29 mouse cellular contexts compared by ENCODE assay signal in genomic region chr16:17896091-17896490, GRCm38 (mm10). TPM values are rescaled to one million over a fixed set of nuclear protein-coding genes. Genes with fewer than 3 reads are reported as not detected.
DNase-seq lines count a peak whose midpoint lies in the region; ATAC-seq lines count a peak whose summit lies in the region.
"Had no signal": no experiment of that assay in that cellular context is flagged by ENCODE, and none has a peak within 500 bp of the region (broad histone marks: within the 10 kb centered on the region; RNA-seq: fewer than 3 reads in every experiment).

No protein-coding gene starts in this region.

- no peak for ATAC-seq in forebrain, embryonic 11.5 days (replicated peaks; ENCODE audit: low FRiP score)
- no peak for ATAC-seq in forebrain, embryonic 16.5 days
- no peak for ATAC-seq in midbrain, embryonic 11.5 days (ENCODE audit: low FRiP score)
- ATAC-seq in midbrain, embryonic 14.5 days (ENCODE audit: low FRiP score, low TSS enrichment), result no peak
- ATAC-seq: activated CD4-positive, CD25-positive, alpha-beta regulatory T cell, adult 4 months; CD4-positive, CD25-positive, alpha-beta regulatory T cell, adult 4 months; forebrain, embryonic 13.5 days; forebrain, embryonic 15.5 days; Patski had no signal

- no peaks in the 10 kb centered on the region for H3K27me3 ChIP-seq in forebrain, embryonic 11.5 days (ENCODE audit: control insufficient read depth, insufficient read depth, low read length)
- H3K27me3 ChIP-seq in forebrain, embryonic 16.5 days (replicated peaks; ENCODE audit: control insufficient read depth, insufficient read depth, low read length), result no peaks in the 10 kb centered on the region
- H3K27me3 ChIP-seq in midbrain, embryonic 11.5 days (ENCODE audit: control insufficient read depth, insufficient read depth, low read length), result no peaks in the 10 kb centered on the region
- no peaks in the 10 kb centered on the region for H3K27me3 ChIP-seq in midbrain, embryonic 14.5 days (ENCODE audit: control insufficient read depth, insufficient read depth, low read length)
- H3K27me3 ChIP-seq: CH12.LX; embryonic facial prominence, embryonic 13.5 days; embryonic facial prominence, embryonic 15.5 days; forebrain, embryonic 15.5 days; Patski had no signal

- no peaks in the 10 kb centered on the region for H3K4me1 ChIP-seq in forebrain, embryonic 11.5 days (replicated peaks; ENCODE audit: control insufficient read depth, insufficient read depth, low read length)
- H3K4me1 ChIP-seq in forebrain, embryonic 16.5 days (replicated peaks; ENCODE audit: control insufficient read depth, insufficient read depth, low read length), result peaks cover 9% of the 10 kb centered on the region
- H3K4me1 ChIP-seq in midbrain, embryonic 11.5 days (ENCODE audit: control insufficient read depth, insufficient read depth, low read length), result peaks cover 4% of the 10 kb centered on the region
- peaks cover 5% of the 10 kb centered on the region; the same call in 1 of the 2 replicates for H3K4me1 ChIP-seq in midbrain, embryonic 14.5 days (ENCODE audit: control insufficient read depth, insufficient read depth, low read length)

- no peak overlapping the region for H3K9ac ChIP-seq in forebrain, embryonic 11.5 days (ENCODE audit: low read length)
- no peak overlapping the region for H3K9ac ChIP-seq in forebrain, embryonic 16.5 days (replicated peaks; ENCODE audit: low read depth, low read length)
- H3K9ac ChIP-seq in midbrain, embryonic 11.5 days (ENCODE audit: low read length), result no peak overlapping the region
- no peak overlapping the region for H3K9ac ChIP-seq in midbrain, embryonic 14.5 days (replicated peaks; ENCODE audit: low read length)
- H3K9ac ChIP-seq: embryonic facial prominence, embryonic 13.5 days; embryonic facial prominence, embryonic 15.5 days; forebrain, embryonic 13.5 days; forebrain, embryonic 15.5 days had no signal

- peaks cover 3% of the 10 kb centered on the region; the same call in 1 of the 2 replicates for H3K36me3 ChIP-seq in forebrain, embryonic 11.5 days (ENCODE audit: control insufficient read depth, insufficient read depth, low read length)
- H3K36me3 ChIP-seq in forebrain, embryonic 16.5 days (ENCODE audit: control insufficient read depth, insufficient read depth), result peaks cover 6% of the 10 kb centered on the region; the same call in 1 of the 2 replicates
- peaks cover 14% of the 10 kb centered on the region for H3K36me3 ChIP-seq in midbrain, embryonic 11.5 days (ENCODE audit: control insufficient read depth, insufficient read depth, low read length)
- peaks cover 28% of the 10 kb centered on the region for H3K36me3 ChIP-seq in midbrain, embryonic 14.5 days (ENCODE audit: control insufficient read depth, insufficient read depth, low read length)

- no peaks in the 10 kb centered on the region for H3K9me3 ChIP-seq in forebrain, embryonic 11.5 days (ENCODE audit: control insufficient read depth, low read length)
- H3K9me3 ChIP-seq in forebrain, embryonic 16.5 days (ENCODE audit: control insufficient read depth, low read length), result no peaks in the 10 kb centered on the region
- H3K9me3 ChIP-seq in midbrain, embryonic 11.5 days (ENCODE audit: control insufficient read depth, low read length), result no peaks in the 10 kb centered on the region
- no peaks in the 10 kb centered on the region for H3K9me3 ChIP-seq in midbrain, embryonic 14.5 days (ENCODE audit: control insufficient read depth, low read length)
- H3K9me3 ChIP-seq: embryonic facial prominence, embryonic 13.5 days; embryonic facial prominence, embryonic 15.5 days; forebrain, embryonic 10.5 days; forebrain, embryonic 13.5 days; forebrain, embryonic 15.5 days; G1E had no signal

- peak; percentile 27 for DNase-seq in forebrain, embryonic 11.5 days (ENCODE audit: low spot score)
- peak; percentile 64 for DNase-seq in midbrain, embryonic 11.5 days (ENCODE audit: low spot score, missing footprints)
- no peak for DNase-seq in midbrain, embryonic 14.5 days
- DNase-seq in adipocyte (ENCODE audit: low spot score), result peak; percentile 56
- DNase-seq: adrenal gland, adult 2 months; adrenal gland, postnatal 10 days; adrenal gland, postnatal 25 days; B cell, adult 2 months; cerebellum, adult 11 months; cerebellum, adult 18-20 months; cerebellum, adult 8-10 months; cerebellum, adult 9-11 months; cerebellum, postnatal 14 days; cerebellum, postnatal 36 days; embryo, embryonic 11 days had no signal

- H3K4me2 ChIP-seq in forebrain, embryonic 11.5 days (ENCODE audit: low read depth, low read length, severe bottlenecking), result no peak overlapping the region
- H3K4me2 ChIP-seq in forebrain, embryonic 16.5 days (ENCODE audit: low read length), result no peak overlapping the region
- H3K4me2 ChIP-seq in midbrain, embryonic 11.5 days, result no peak overlapping the region
- no peak overlapping the region for H3K4me2 ChIP-seq in midbrain, embryonic 14.5 days (ENCODE audit: low read length)
- H3K4me2 ChIP-seq: embryonic facial prominence, embryonic 13.5 days; embryonic facial prominence, embryonic 15.5 days; forebrain, embryonic 13.5 days; forebrain, embryonic 15.5 days had no signal

- no peak overlapping the region for H3K4me3 ChIP-seq in forebrain, embryonic 11.5 days (ENCODE audit: low read depth, low read length)
- H3K4me3 ChIP-seq in forebrain, embryonic 16.5 days (replicated peaks; ENCODE audit: low read length), result no peak overlapping the region
- no peak overlapping the region for H3K4me3 ChIP-seq in midbrain, embryonic 11.5 days (ENCODE audit: low read depth, low read length)
- no peak overlapping the region for H3K4me3 ChIP-seq in midbrain, embryonic 14.5 days (replicated peaks; ENCODE audit: low read depth, low read length)
- H3K4me3 ChIP-seq: embryonic facial prominence, embryonic 13.5 days; embryonic facial prominence, embryonic 15.5 days; erythroblast, embryonic 14.5 days; forebrain, embryonic 10.5 days; forebrain, embryonic 13.5 days; forebrain, embryonic 15.5 days had no signal

- H3K27ac ChIP-seq in forebrain, embryonic 11.5 days (ENCODE audit: low read depth, low read length), result no peak overlapping the region
- no peak overlapping the region for H3K27ac ChIP-seq in forebrain, embryonic 16.5 days (ENCODE audit: low read length)
- H3K27ac ChIP-seq in midbrain, embryonic 11.5 days (ENCODE audit: low read depth, low read length), result no peak overlapping the region
- no peak overlapping the region for H3K27ac ChIP-seq in midbrain, embryonic 14.5 days (replicated peaks; ENCODE audit: low read depth, low read length)
- H3K27ac ChIP-seq: embryonic facial prominence, embryonic 13.5 days; embryonic facial prominence, embryonic 15.5 days; forebrain, embryonic 10.5 days; forebrain, embryonic 13.5 days; forebrain, embryonic 15.5 days had no signal

RNA-seq across cellular contexts. Expression of gene Tssk1, which starts 2.1 kb away (rescaled TPM):
- not detected in 2 replicates for polyA plus RNA-seq in forebrain, embryonic 11.5 days (2014; fragmentation: Nextera tagmentation; extraction: Ambion mirVana)
- not detected in 2 replicates for polyA plus RNA-seq in forebrain, embryonic 16.5 days (2015; fragmentation: Nextera tagmentation; extraction: Ambion mirVana)
- not detected in 2 replicates for polyA plus RNA-seq in midbrain, embryonic 11.5 days (2014; fragmentation: Nextera tagmentation; extraction: Ambion mirVana)
- polyA plus RNA-seq in midbrain, embryonic 14.5 days (2014; fragmentation: Nextera tagmentation; extraction: Ambion mirVana), result 0.08 and 0.09 TPM in 2 replicates
- polyA plus RNA-seq: activated CD4-positive, CD25-positive, alpha-beta regulatory T cell, adult 4 months; CD4-positive, CD25-positive, alpha-beta regulatory T cell, adult 4 months; embryonic facial prominence, embryonic 11.5 days; embryonic facial prominence, embryonic 13.5 days; embryonic facial prominence, embryonic 15.5 days; erythroblast, embryonic 14.5 days; forebrain, embryonic 10.5 days; G1E had no signal

RNA-seq across cellular contexts. Expression of gene Dgcr2, which starts 2.3 kb away (rescaled TPM):
- polyA plus RNA-seq in forebrain, embryonic 11.5 days (2014; fragmentation: Nextera tagmentation; extraction: Ambion mirVana), result 112 TPM in 2 replicates
- 108 and 110 TPM in 2 replicates for polyA plus RNA-seq in forebrain, embryonic 16.5 days (2015; fragmentation: Nextera tagmentation; extraction: Ambion mirVana)
- 74.2 and 83.3 TPM in 2 replicates for polyA plus RNA-seq in midbrain, embryonic 11.5 days (2014; fragmentation: Nextera tagmentation; extraction: Ambion mirVana)
- polyA plus RNA-seq in midbrain, embryonic 14.5 days (2014; fragmentation: Nextera tagmentation; extraction: Ambion mirVana), result 104 and 108 TPM in 2 replicates

RNA-seq across cellular contexts. Expression of gene Tssk2, which starts 2.3 kb away (rescaled TPM):
- polyA plus RNA-seq in forebrain, embryonic 11.5 days (2014; fragmentation: Nextera tagmentation; extraction: Ambion mirVana), result 0.52 TPM in 1 of 2 replicates, not detected in the other
- 0.17 TPM in 1 of 2 replicates, not detected in the other for polyA plus RNA-seq in forebrain, embryonic 16.5 days (2015; fragmentation: Nextera tagmentation; extraction: Ambion mirVana)
- 0.15 TPM in 1 of 2 replicates, not detected in the other for polyA plus RNA-seq in midbrain, embryonic 11.5 days (2014; fragmentation: Nextera tagmentation; extraction: Ambion mirVana)
- polyA plus RNA-seq in midbrain, embryonic 14.5 days (2014; fragmentation: Nextera tagmentation; extraction: Ambion mirVana), result not detected in 2 replicates
- polyA plus RNA-seq: activated CD4-positive, CD25-positive, alpha-beta regulatory T cell, adult 4 months; adrenal gland, adult 2 months; brain, embryonic 14.5 days; CD4-positive, CD25-positive, alpha-beta regulatory T cell, adult 4 months; embryonic facial prominence, embryonic 11.5 days; embryonic facial prominence, embryonic 15.5 days; erythroblast, embryonic 14.5 days; forebrain, embryonic 13.5 days; forebrain, embryonic 15.5 days; G1E had no signal

RNA-seq across cellular contexts. Expression of gene Gm20518, which starts 4.6 kb away (rescaled TPM):
- 0.32 and 0.51 TPM in 2 replicates for polyA plus RNA-seq in forebrain, embryonic 11.5 days (2014; fragmentation: Nextera tagmentation; extraction: Ambion mirVana)
- polyA plus RNA-seq in forebrain, embryonic 16.5 days (2015; fragmentation: Nextera tagmentation; extraction: Ambion mirVana), result 0.63 and 1.1 TPM in 2 replicates
- polyA plus RNA-seq in midbrain, embryonic 11.5 days (2014; fragmentation: Nextera tagmentation; extraction: Ambion mirVana), result 0.16 and 0.25 TPM in 2 replicates
- 0.54 and 0.55 TPM in 2 replicates for polyA plus RNA-seq in midbrain, embryonic 14.5 days (2014; fragmentation: Nextera tagmentation; extraction: Ambion mirVana)

RNA-seq across cellular contexts. Expression of gene Ess2, which starts 15.1 kb away (rescaled TPM):
- polyA plus RNA-seq in forebrain, embryonic 11.5 days (2014; fragmentation: Nextera tagmentation; extraction: Ambion mirVana), result 50.2 and 54.3 TPM in 2 replicates
- 57.2 and 60.8 TPM in 2 replicates for polyA plus RNA-seq in forebrain, embryonic 16.5 days (2015; fragmentation: Nextera tagmentation; extraction: Ambion mirVana)
- 39.4 and 41.4 TPM in 2 replicates for polyA plus RNA-seq in midbrain, embryonic 11.5 days (2014; fragmentation: Nextera tagmentation; extraction: Ambion mirVana)
- 44.1 and 44.6 TPM in 2 replicates for polyA plus RNA-seq in midbrain, embryonic 14.5 days (2014; fragmentation: Nextera tagmentation; extraction: Ambion mirVana)
